11 mouse cellular contexts compared by ENCODE assay signal in the genomic region with DNA sequence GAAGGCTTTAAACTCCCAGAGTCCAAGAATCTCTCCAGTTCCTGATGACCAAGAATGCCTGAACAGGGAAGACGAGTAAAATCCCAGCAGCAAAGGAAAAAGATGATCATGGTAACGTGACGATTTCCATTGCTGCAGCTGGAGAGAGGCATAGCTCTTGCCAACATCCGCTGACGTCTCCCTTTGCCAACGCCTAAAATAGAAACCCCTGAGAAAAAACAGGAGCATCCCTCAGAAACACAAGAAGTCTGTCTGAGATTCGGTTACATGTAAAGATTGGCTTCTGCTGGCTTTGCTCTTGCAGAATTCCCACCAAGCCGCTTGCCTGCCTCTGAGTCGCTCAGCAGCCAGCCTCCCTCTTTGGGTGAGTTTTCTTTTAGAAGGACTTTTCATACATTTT.
DNase-seq lines count a peak whose midpoint lies in the region; ATAC-seq and TF ChIP-seq lines count a peak whose summit lies in the region.
"Had no signal": no experiment of that assay in that cellular context is flagged by ENCODE, and none has a peak within 500 bp of the region (broad histone marks: within the 10 kb centered on the region; RNA-seq: fewer than 3 reads in every experiment).

No protein-coding gene starts in this region.

- DNase-seq in intestine, embryonic 14.5 days (ENCODE audit: low spot score), result peak; percentile 52
- peak; percentile 70 for DNase-seq in embryonic facial prominence, embryonic 14.5 days (ENCODE audit: low spot score)
- DNase-seq in midbrain, embryonic 14.5 days, result no peak
- DNase-seq in spleen, postnatal 36 days (ENCODE audit: low spot score in 2 of 2), result no peak
- no peak for DNase-seq in embryo, embryonic 11 days
- DNase-seq: cerebellum, postnatal 36 days had no signal

- no peak for TF ChIP-seq POLR2A in olfactory bulb, adult 2 months (IDR thresholded peaks at IDR 0.05; ENCODE audit: insufficient read depth, low read depth, low read length)

- peak overlapping the region; percentile 67; the same call in 1 of the 2 replicates for H3K27ac ChIP-seq in intestine, embryonic 14.5 days (ENCODE audit: low read depth)
- H3K27ac ChIP-seq in intestine, postnatal 0 days (ENCODE audit: low read depth, low read length), result no peak overlapping the region
- H3K27ac ChIP-seq in embryonic facial prominence, embryonic 14.5 days (replicated peaks; ENCODE audit: low read depth, low read length), result no peak overlapping the region
- H3K27ac ChIP-seq in heart, embryonic 14.5 days (replicated peaks in 1 of 2; ENCODE audit: control insufficient read depth in 1 of 2, insufficient read depth in 1 of 2, low read depth in 2 of 2, low read length in 2 of 2), result peak overlapping the region; percentile 22 to 24; a peak in 1 of 4 replicates
- peak overlapping the region; percentile 31; the same call in 1 of the 2 replicates for H3K27ac ChIP-seq in olfactory bulb, adult 2 months (ENCODE audit: insufficient read depth, low read depth, low read length)
- H3K27ac ChIP-seq in midbrain, embryonic 14.5 days (replicated peaks; ENCODE audit: low read depth, low read length), result no peak overlapping the region
- H3K27ac ChIP-seq: layer of hippocampus, adult 2 months had no signal

- peaks cover 9% of the 10 kb centered on the region for H3K4me1 ChIP-seq in intestine, embryonic 14.5 days (replicated peaks; ENCODE audit: control insufficient read depth, insufficient read depth, low read length)
- no peaks in the 10 kb centered on the region for H3K4me1 ChIP-seq in intestine, postnatal 0 days (replicated peaks; ENCODE audit: control insufficient read depth, insufficient read depth, low read length)
- 0 out of 2 replicates have a peak, but pooled peaks cover 3% of the 10 kb centered on the region for H3K4me1 ChIP-seq in embryonic facial prominence, embryonic 14.5 days (ENCODE audit: control insufficient read depth, insufficient read depth, low read length)
- H3K4me1 ChIP-seq in heart, embryonic 14.5 days (ENCODE audit: control insufficient read depth in 2 of 2, insufficient read depth in 2 of 2, low read length in 2 of 2), result peaks cover 4 to 5% of the 10 kb centered on the region in 2 experiments; a peak in 2 of 4 replicates
- peaks cover 3% of the 10 kb centered on the region for H3K4me1 ChIP-seq in olfactory bulb, adult 2 months (ENCODE audit: control insufficient read depth, insufficient read depth, low read length)
- no peaks in the 10 kb centered on the region for H3K4me1 ChIP-seq in midbrain, embryonic 14.5 days (ENCODE audit: control insufficient read depth, insufficient read depth, low read length)

- no peak overlapping the region for H3K4me3 ChIP-seq in intestine, embryonic 14.5 days (ENCODE audit: low read depth, low read length)
- H3K4me3 ChIP-seq in intestine, postnatal 0 days (ENCODE audit: low read depth, low read length), result no peak overlapping the region
- H3K4me3 ChIP-seq in embryonic facial prominence, embryonic 14.5 days (ENCODE audit: low read depth, low read length), result no peak overlapping the region
- no peak overlapping the region for H3K4me3 ChIP-seq in heart, embryonic 14.5 days (ENCODE audit: control insufficient read depth in 1 of 2, insufficient read depth in 1 of 2, low read depth in 1 of 2, low read length in 2 of 2)
- H3K4me3 ChIP-seq in olfactory bulb, adult 2 months (ENCODE audit: insufficient read depth, low read depth, low read length), result no peak overlapping the region; the same call in 1 of the 2 replicates
- H3K4me3 ChIP-seq in midbrain, embryonic 14.5 days (replicated peaks; ENCODE audit: low read depth, low read length), result no peak overlapping the region
- H3K4me3 ChIP-seq: layer of hippocampus, adult 2 months had no signal

- H3K36me3 ChIP-seq in intestine, embryonic 14.5 days (ENCODE audit: control insufficient read depth, insufficient read depth, low read length), result no peaks in the 10 kb centered on the region
- no peaks in the 10 kb centered on the region for H3K36me3 ChIP-seq in intestine, postnatal 0 days (ENCODE audit: control insufficient read depth, insufficient read depth)
- no peaks in the 10 kb centered on the region for H3K36me3 ChIP-seq in embryonic facial prominence, embryonic 14.5 days (ENCODE audit: control insufficient read depth, insufficient read depth, low read length)
- no peaks in the 10 kb centered on the region for H3K36me3 ChIP-seq in heart, embryonic 14.5 days (ENCODE audit: control insufficient read depth, insufficient read depth, low read length)
- H3K36me3 ChIP-seq in midbrain, embryonic 14.5 days (ENCODE audit: control insufficient read depth, insufficient read depth, low read length), result no peaks in the 10 kb centered on the region

- no peak overlapping the region for H3K4me2 ChIP-seq in intestine, embryonic 14.5 days (ENCODE audit: low read length)
- no peak overlapping the region for H3K4me2 ChIP-seq in intestine, postnatal 0 days (replicated peaks; ENCODE audit: low read depth)
- H3K4me2 ChIP-seq in embryonic facial prominence, embryonic 14.5 days (ENCODE audit: low read depth, low read length), result no peak overlapping the region
- H3K4me2 ChIP-seq in heart, embryonic 14.5 days (ENCODE audit: low read length), result peak overlapping the region; percentile 39
- H3K4me2 ChIP-seq in midbrain, embryonic 14.5 days (ENCODE audit: low read length), result no peak overlapping the region

- no peak for ATAC-seq in intestine, embryonic 14.5 days (replicated peaks; ENCODE audit: low FRiP score, low TSS enrichment, low read depth)
- no peak for ATAC-seq in intestine, postnatal 0 days
- ATAC-seq in embryonic facial prominence, embryonic 14.5 days (ENCODE audit: low read depth), result no peak
- ATAC-seq in heart, embryonic 14.5 days (ENCODE audit: insufficient number of reproducible peaks, insufficient read depth, low FRiP score, low read depth), result no peak
- ATAC-seq in midbrain, embryonic 14.5 days (ENCODE audit: low FRiP score, low TSS enrichment), result no peak

- 35% methylated on average over 9 of the region's 9 CpGs for WGBS in intestine, embryonic 14.5 days
- WGBS in intestine, postnatal 0 days, result 65% methylated on average over 9 of the region's 9 CpGs
- 45% methylated on average over 9 of the region's 9 CpGs for WGBS in embryonic facial prominence, embryonic 14.5 days
- 20% methylated on average over 9 of the region's 9 CpGs for WGBS in heart, embryonic 14.5 days
- 31% methylated on average over 9 of the region's 9 CpGs for WGBS in olfactory bulb, adult 2 months
- 86% methylated on average over 9 of the region's 9 CpGs for WGBS in midbrain, embryonic 14.5 days

- no peaks in the 10 kb centered on the region for H3K9me3 ChIP-seq in intestine, embryonic 14.5 days (ENCODE audit: control insufficient read depth, low read length)
- H3K9me3 ChIP-seq in intestine, postnatal 0 days (ENCODE audit: control insufficient read depth), result no peaks in the 10 kb centered on the region
- H3K9me3 ChIP-seq in embryonic facial prominence, embryonic 14.5 days (ENCODE audit: control insufficient read depth, low read length), result no peaks in the 10 kb centered on the region
- no peaks in the 10 kb centered on the region for H3K9me3 ChIP-seq in heart, embryonic 14.5 days (ENCODE audit: control insufficient read depth, low read length)
- no peaks in the 10 kb centered on the region for H3K9me3 ChIP-seq in midbrain, embryonic 14.5 days (ENCODE audit: control insufficient read depth, low read length)

- no peak for TF ChIP-seq CTCF in intestine, postnatal 0 days (IDR thresholded peaks at IDR 0.05; ENCODE audit: low read depth)
- TF ChIP-seq CTCF in olfactory bulb, adult 2 months (IDR thresholded peaks at IDR 0.05; ENCODE audit: insufficient read depth, low read depth, low read length), result no peak

- no peak overlapping the region for H3K9ac ChIP-seq in intestine, embryonic 14.5 days (ENCODE audit: low read length)
- H3K9ac ChIP-seq in intestine, postnatal 0 days (ENCODE audit: low read depth, low read length), result no peak overlapping the region
- H3K9ac ChIP-seq in embryonic facial prominence, embryonic 14.5 days (ENCODE audit: low read depth, low read length), result no peak overlapping the region
- H3K9ac ChIP-seq in heart, embryonic 14.5 days (ENCODE audit: low read length), result no peak overlapping the region
- H3K9ac ChIP-seq in midbrain, embryonic 14.5 days (replicated peaks; ENCODE audit: low read length), result no peak overlapping the region

- H3K27me3 ChIP-seq in intestine, embryonic 14.5 days (replicated peaks; ENCODE audit: control insufficient read depth, insufficient read depth, low read length), result no peaks in the 10 kb centered on the region
- no peaks in the 10 kb centered on the region for H3K27me3 ChIP-seq in intestine, postnatal 0 days (replicated peaks; ENCODE audit: control insufficient read depth, insufficient read depth, low read length)
- H3K27me3 ChIP-seq in embryonic facial prominence, embryonic 14.5 days (replicated peaks; ENCODE audit: control insufficient read depth, insufficient read depth, low read length), result no peaks in the 10 kb centered on the region
- no peaks in the 10 kb centered on the region for H3K27me3 ChIP-seq in heart, embryonic 14.5 days (ENCODE audit: control insufficient read depth, insufficient read depth, low read length)
- H3K27me3 ChIP-seq in midbrain, embryonic 14.5 days (ENCODE audit: control insufficient read depth, insufficient read depth, low read length), result no peaks in the 10 kb centered on the region
- H3K27me3 ChIP-seq: CH12.LX had no signal

Comparison
In these comparisons a context has a peak if more than half of its experiments do, and no peak if none do; other contexts are left out.
1. H3K27ac ChIP-seq: peak in intestine, embryonic 14.5 days (single experiment), heart, embryonic 14.5 days (2 of 2) and olfactory bulb, adult 2 months (single experiment); none in intestine, postnatal 0 days (single experiment), embryonic facial prominence, embryonic 14.5 days (single experiment) and midbrain, embryonic 14.5 days (single experiment).
2. DNase-seq: peak in intestine, embryonic 14.5 days (single experiment) and embryonic facial prominence, embryonic 14.5 days (single experiment); none in midbrain, embryonic 14.5 days (single experiment), spleen, postnatal 36 days (0 of 2) and embryo, embryonic 11 days (single experiment).